Mouse (Mus musculus) hindbrain, postnatal 0 days (tissue): ENCODE results near the gene Fbxo34. TPM values are rescaled to one million over a fixed set of nuclear protein-coding genes. Genes with fewer than 3 reads are reported as not detected.
"Not testable (repeated sequence)": the region's sequence is repeated elsewhere in the genome, so short reads cannot be mapped to it uniquely, and the experiment has no call there.

Experiments used
- ATAC-seq: fragments of 200-750 bp; cut with Nextera tagmentation; 2 replicates; pipeline ENCODE4 v1.8.0; 2017; ENCODE audit warnings: mild to moderate bottlenecking, moderate TSS enrichment, moderate library complexity
- DNase-seq: peaks from one replicate; pipeline ENCODE4 v3.0.0-alpha.2; 2015; ENCODE audit warnings: low spot score
- H3K27ac ChIP-seq: fragments of 300-500 bp; sonication (generic); 2 replicates; pipeline ENCODE4 v1.5.1; 2014; ENCODE audit warnings: mild to moderate bottlenecking
- H3K27me3 ChIP-seq: fragments of 300-500 bp; sonication (generic); 2 replicates; pipeline ENCODE4 v1.6.1; 2014; ENCODE audit warnings: low read length, mixed read lengths; ENCODE audit not compliant: insufficient read depth
- H3K36me3 ChIP-seq: fragments of 300-500 bp; sonication (generic); 2 replicates; pipeline ENCODE4 v1.6.1; 2014; ENCODE audit warnings: low read length, mixed read lengths; ENCODE audit not compliant: insufficient read depth
- H3K4me1 ChIP-seq: fragments of 300-500 bp; sonication (generic); 2 replicates; pipeline ENCODE4 v1.6.1; 2014; ENCODE audit warnings: antibody characterized with exemption, low read length, mixed read lengths; ENCODE audit not compliant: insufficient read depth
- H3K4me2 ChIP-seq: fragments of 300-500 bp; sonication (generic); 2 replicates; pipeline ENCODE4 v1.6.1; 2014; ENCODE audit warnings: low read depth, mild to moderate bottlenecking, low read length, moderate library complexity, mixed read lengths
- H3K4me3 ChIP-seq: fragments of 300-500 bp; sonication (generic); 2 replicates; pipeline ENCODE4 v1.5.1; 2014; ENCODE audit warnings: low read length
- H3K9ac ChIP-seq: fragments of 300-500 bp; sonication (generic); replicated peaks from 2 replicates; pipeline ENCODE4 v1.6.1; 2014; ENCODE audit warnings: mild to moderate bottlenecking, low read length, moderate library complexity, mixed read lengths
- H3K9me3 ChIP-seq: fragments of 300-500 bp; sonication (generic); 2 replicates; pipeline ENCODE4 v1.6.1; 2016; ENCODE audit warnings: low read length, mixed read lengths
- CTCF ChIP-seq: IDR thresholded peaks from 2 replicates; pipeline ENCODE4 v1.5.1; 2016; ENCODE audit warnings: antibody characterized with exemption, control low read depth, low read depth
- WGBS: fragments of 180-500 bp; shearing (Covaris S2); extraction: QIAGEN DNeasy Blood & Tissue Kit; methylation state at CpG from one replicate; pipeline ENCODE4 v1.1.7; 2014; 5-methylcytosine and 5-hydroxymethylcytosine counted together
- polyA plus RNA-seq: library from polyadenylated mRNA; unstranded; fragments of >200 nt; fragmentation: Nextera tagmentation; extraction: Ambion mirVana; gene quantifications from 2 replicates; pipeline ENCODE4 v1.2.1, GENCODE M21; 2015
- total RNA-seq: library from RNA; depleted of rRNA; stranded (reverse); fragments of >200 nt; gene quantifications from 2 replicates; pipeline ENCODE4 v1.2.3, GENCODE M21; 2014

The Fbxo34 gene
- total and polyA plus RNA-seq, 2 experiments from 2014 or later: 20.6 to 41.0 TPM

DNA sequence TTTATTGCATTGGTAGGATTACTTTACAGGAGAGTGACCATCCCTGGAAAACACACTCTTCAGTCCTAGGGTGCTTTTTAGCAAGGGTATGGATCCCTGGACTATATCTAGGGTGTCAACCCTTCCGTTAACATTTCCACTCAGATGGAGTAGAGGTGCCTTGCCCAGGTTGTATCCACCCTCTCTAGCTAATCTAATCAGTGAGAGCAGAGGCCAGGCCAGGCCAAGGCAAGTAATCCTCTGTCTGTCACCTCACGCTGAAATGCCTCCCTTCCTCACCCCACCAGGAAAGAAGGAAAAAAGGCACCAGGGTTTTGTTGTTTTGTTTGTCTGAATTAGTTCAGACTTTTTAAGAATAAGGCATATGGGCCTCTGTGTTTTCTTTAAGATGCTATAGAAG, 77.6 kb downstream of the Fbxo34 start:
- H3K4me1 ChIP-seq: no peaks in the 10 kb centered on the region
- H3K27me3 ChIP-seq: no peaks in the 10 kb centered on the region
- no peak overlapping the region for H3K27ac ChIP-seq
- H3K9me3 ChIP-seq: no peaks in the 10 kb centered on the region
- no peak for ATAC-seq
- no peak for TF ChIP-seq CTCF
- no peaks in the 10 kb centered on the region for H3K36me3 ChIP-seq
- H3K4me2 ChIP-seq: no peak overlapping the region
- H3K9ac ChIP-seq: no peak overlapping the region
- H3K4me3 ChIP-seq: no peak overlapping the region
- DNase-seq: no peak
- whole genome bisulfite sequencing: 90% methylated on average over 2 of the region's 2 CpGs

DNA sequence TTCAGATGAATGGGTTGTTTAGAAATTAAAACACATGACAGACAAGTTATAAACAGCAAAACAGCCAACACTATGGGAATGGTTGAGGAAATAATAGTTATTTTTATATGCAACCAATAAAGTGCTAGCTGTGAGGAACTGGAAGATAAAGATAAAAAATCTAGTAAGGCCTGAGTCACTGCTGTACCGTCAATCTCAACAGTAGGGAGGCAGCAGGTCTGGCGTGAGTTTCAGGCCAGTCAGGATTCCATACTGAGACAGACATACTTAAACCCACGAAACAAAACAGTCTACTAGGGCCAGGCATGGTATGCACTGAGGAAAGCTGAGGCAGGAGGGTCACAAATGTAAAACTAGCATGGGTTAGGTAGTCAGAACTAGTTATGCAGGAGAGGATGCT, 78.1 kb downstream of the Fbxo34 start:
- H3K9ac ChIP-seq: no peak overlapping the region
- H3K4me3 ChIP-seq: no peak overlapping the region
- no peaks in the 10 kb centered on the region for H3K4me1 ChIP-seq
- H3K27me3 ChIP-seq: no peaks in the 10 kb centered on the region
- H3K4me2 ChIP-seq: no peak overlapping the region
- TF ChIP-seq CTCF: no peak
- WGBS: 78% methylated on average over 3 of the region's 3 CpGs
- no peaks in the 10 kb centered on the region for H3K36me3 ChIP-seq
- H3K27ac ChIP-seq: no peak overlapping the region
- no peaks in the 10 kb centered on the region for H3K9me3 ChIP-seq
- no peak for DNase-seq
- no peak for ATAC-seq

DNA sequence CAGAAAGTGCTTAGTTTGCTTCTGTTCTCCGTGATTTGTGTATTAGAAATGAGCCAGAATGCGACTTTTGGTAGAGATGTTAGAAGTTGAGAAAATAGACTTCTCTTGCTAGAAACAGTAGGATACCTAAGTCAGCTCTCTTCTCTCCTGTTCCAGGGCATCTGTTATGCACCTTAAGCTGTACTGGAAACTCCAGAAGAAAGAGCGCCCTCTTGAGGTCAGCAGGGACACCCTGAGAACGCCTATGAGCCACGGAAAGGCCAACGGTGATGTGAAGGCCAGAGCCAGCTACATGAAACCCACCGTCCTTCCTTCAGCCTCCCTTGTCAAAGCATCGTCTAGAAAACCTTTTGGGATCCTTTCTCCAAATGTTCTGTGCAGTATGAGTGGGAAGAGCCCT, 78.8 kb downstream of the Fbxo34 start:
- Histone ChIP-seq H3K4me1 (no peaks in the 10 kb centered on the region), H3K36me3 (no peaks in the 10 kb centered on the region), H3K9me3 (no peaks in the 10 kb centered on the region), H3K27me3 (no peaks in the 10 kb centered on the region), H3K27ac (no peak overlapping the region), H3K4me2 (no peak overlapping the region), H3K9ac (no peak overlapping the region), H3K4me3 (no peak overlapping the region)
- ATAC-seq (0 out of 2 replicates have a peak, but pooled peaks have one; percentile 52), DNase-seq (peak; percentile 87)
- peak; percentile 77 for TF ChIP-seq CTCF
- 38% methylated on average over 8 of the region's 8 CpGs for WGBS

DNA sequence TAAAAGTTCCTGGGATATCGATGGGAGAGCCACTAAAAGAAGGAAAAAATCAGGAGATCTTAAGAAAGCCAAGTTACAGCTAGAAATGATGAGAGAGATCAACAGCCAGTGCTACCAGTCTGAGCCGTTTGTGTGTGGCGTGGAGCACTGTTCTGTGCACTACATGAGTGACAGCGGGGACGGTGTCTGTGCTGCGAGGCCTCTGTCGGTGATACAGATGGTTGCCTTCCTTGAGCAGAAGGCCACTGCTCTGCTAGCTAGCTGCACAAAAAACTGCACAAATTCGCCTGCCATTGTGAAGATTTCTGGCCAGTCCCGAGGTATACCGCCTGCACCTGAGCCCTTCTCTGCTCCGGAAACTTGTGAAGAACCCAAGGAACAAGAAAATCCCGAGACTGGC, 79.4 kb downstream of the Fbxo34 start:
- H3K9me3 ChIP-seq, H3K4me1 ChIP-seq, H3K4me3 ChIP-seq, H3K4me2 ChIP-seq, H3K36me3 ChIP-seq, H3K27me3 ChIP-seq, ATAC-seq, H3K27ac ChIP-seq, DNase-seq, H3K9ac ChIP-seq: not testable (repeated sequence)
- WGBS: 94% methylated on average over 11 of the region's 12 CpGs

DNA sequence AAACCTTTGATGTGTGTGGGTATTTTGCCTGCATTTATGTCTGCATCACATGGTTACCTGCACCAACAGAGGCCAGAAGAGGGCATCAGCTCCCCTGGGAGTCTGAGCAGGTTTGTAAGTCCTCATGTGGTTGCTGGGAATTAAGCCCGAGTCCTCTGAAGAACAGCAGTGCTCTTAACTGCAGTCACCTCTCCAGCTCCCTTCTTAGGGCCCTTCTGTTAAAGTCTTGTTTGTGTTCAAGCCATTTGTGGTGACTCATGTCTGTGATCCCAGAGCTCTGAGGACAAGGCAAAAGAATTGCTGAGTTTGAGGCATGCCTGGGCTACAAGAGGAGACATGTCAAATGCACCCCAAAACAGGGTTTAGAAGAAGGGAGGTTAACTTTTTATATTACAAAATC, 82.3 kb downstream of the Fbxo34 start:
- Histone ChIP-seq H3K27ac (no peak overlapping the region), H3K36me3 (no peaks in the 10 kb centered on the region), H3K4me3 (no peak overlapping the region), H3K4me2 (no peak overlapping the region), H3K9me3 (no peaks in the 10 kb centered on the region), H3K27me3 (no peaks in the 10 kb centered on the region), H3K4me1 (no peaks in the 10 kb centered on the region), H3K9ac (no peak overlapping the region)
- no peak for DNase-seq
- no peak for TF ChIP-seq CTCF
- no peak for ATAC-seq
- WGBS: 75% methylated on average over 1 of the region's 1 CpGs

DNA sequence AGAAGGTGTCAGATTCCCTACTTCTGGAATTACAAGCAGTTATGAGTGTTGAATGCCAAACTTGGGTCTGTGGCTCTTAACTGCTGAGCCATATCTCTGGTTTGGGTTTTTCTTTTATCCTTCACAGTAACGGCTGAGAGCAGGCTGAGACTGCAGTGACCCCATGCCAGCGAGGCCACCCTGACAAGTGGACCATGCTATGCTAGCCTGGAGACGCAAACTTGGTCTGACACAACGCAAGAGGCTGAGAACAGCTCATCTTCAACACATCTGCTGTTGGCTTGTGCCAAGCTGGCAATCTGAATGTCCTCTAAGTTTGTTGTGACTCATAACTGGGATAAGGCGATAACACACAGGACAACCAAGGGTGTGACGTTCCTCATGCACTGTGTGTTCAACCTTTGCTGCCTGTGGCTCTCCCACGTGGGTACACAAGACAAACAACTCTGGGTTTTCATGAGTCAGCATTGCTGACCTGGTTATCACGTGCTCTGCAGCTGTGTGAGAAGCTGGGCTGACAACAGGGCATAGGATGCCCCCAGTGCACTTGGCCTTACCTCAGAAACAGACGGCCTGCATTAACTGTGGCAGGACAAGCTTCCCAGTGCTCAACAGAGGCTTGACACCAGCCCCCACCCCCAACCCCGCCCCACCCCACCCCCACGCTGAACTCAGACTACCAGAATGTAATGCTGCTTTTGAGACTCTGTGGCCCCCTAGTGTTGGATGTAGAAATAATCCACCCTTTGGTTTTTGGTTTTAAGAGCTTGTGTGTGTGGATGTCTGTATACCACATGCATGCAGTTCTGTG, 83.3 kb downstream of the Fbxo34 start:
- H3K4me1 ChIP-seq: no peaks in the 10 kb centered on the region
- DNase-seq (peak; percentile 78), ATAC-seq (peak; percentile 66)
- H3K27ac ChIP-seq: no peak overlapping the region
- no peaks in the 10 kb centered on the region for H3K27me3 ChIP-seq
- WGBS: 43% methylated on average over 11 of the region's 11 CpGs
- H3K4me2 ChIP-seq: no peak overlapping the region
- no peak overlapping the region for H3K9ac ChIP-seq
- no peaks in the 10 kb centered on the region for H3K9me3 ChIP-seq
- TF ChIP-seq CTCF: peak; percentile 64
- H3K4me3 ChIP-seq: no peak overlapping the region
- no peaks in the 10 kb centered on the region for H3K36me3 ChIP-seq

DNA sequence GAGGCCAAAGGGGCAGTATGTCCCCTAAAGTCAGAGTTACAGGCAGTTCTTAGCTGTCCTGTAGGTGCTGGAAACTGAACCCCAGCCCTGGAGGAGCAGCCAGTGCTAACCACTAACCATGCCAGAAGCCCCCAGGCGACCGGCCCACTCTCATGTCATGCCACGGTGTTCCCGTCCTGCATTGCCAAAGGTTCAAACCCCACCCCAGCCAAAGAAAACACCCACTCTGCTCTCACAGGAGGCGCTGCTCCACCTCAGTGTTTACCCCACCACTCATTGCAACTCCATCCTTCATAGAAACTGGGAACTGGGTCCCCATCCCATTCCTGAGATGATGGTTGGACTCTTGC, 83.9 kb downstream of the Fbxo34 start:
- Histone ChIP-seq H3K4me2 (no peak overlapping the region), H3K4me1 (no peaks in the 10 kb centered on the region), H3K27me3 (no peaks in the 10 kb centered on the region), H3K4me3 (no peak overlapping the region), H3K9me3 (no peaks in the 10 kb centered on the region), H3K27ac (no peak overlapping the region), H3K36me3 (no peaks in the 10 kb centered on the region), H3K9ac (no peak overlapping the region)
- no peak for TF ChIP-seq CTCF
- ATAC-seq: no peak
- no peak for DNase-seq
- 83% methylated on average over 5 of the region's 5 CpGs for WGBS
